Mouse (Mus musculus): ENCODE results near the gene Gp1ba. TPM values are rescaled to one million over a fixed set of nuclear protein-coding genes. Genes with fewer than 3 reads are reported as not detected.

Gene Gp1ba
- total and polyA plus RNA-seq, 3 experiments = 0.25 to 0.84 TPM; not detected in 1

- no peak for TF ChIP-seq TCF12 (IDR thresholded peaks at IDR 0.05; ENCODE audit: low read depth, low read length)
- peak; percentile 66; the same call in 1 of the 2 replicates for TF ChIP-seq NELFE (IDR thresholded peaks at IDR 0.05; ENCODE audit: low read depth, low read length)
- no peak for TF ChIP-seq MAFK (IDR thresholded peaks at IDR 0.05; ENCODE audit: insufficient replicate concordance, low read length)
- no peak for TF ChIP-seq ELF1 (IDR thresholded peaks at IDR 0.05; ENCODE audit: low read depth, low read length)
- TF ChIP-seq JUN (IDR thresholded peaks at IDR 0.05; ENCODE audit: insufficient read depth, low read depth, low read length) = no peak
- no peak for TF ChIP-seq HCFC1 (IDR thresholded peaks at IDR 0.05; ENCODE audit: low read depth, low read length)
- TF ChIP-seq KAT2A (IDR thresholded peaks at IDR 0.05; ENCODE audit: insufficient replicate concordance, low read length) = no peak
These were observed 33.8 kb upstream of the Gp1ba start (continued) for GRCm38 (mm10) chr11:70605024-70605566.

- no peak for DNase-seq (ENCODE audit: extremely low read depth)
- Histone ChIP-seq H3K27ac (ENCODE audit: insufficient read depth, low read depth) (no peak overlapping the region), H3K9ac (ENCODE audit: insufficient read depth, low read depth) (no peak overlapping the region), H3K36me3 (replicated peaks in 1 of 2; ENCODE audit: control insufficient read depth in 1 of 2, insufficient read depth in 1 of 2, low read length in 1 of 2) (peaks cover 89 to 100% of the 10 kb centered on the region in 2 experiments), H3K4me2 (ENCODE audit: insufficient read depth, low read depth, poor library complexity, severe bottlenecking) (no peak overlapping the region), H3K27me3 (replicated peaks) (no peaks in the 10 kb centered on the region), H3K9me3 (replicated peaks; ENCODE audit: low read length) (no peaks in the 10 kb centered on the region), H3K4me3 (replicated peaks in 1 of 3; ENCODE audit: low read depth in 2 of 3, low read length in 2 of 3, poor library complexity in 1 of 3) (no peak overlapping the region), H3K79me2 (replicated peaks; ENCODE audit: control insufficient read depth, extremely low read depth, insufficient read depth, poor library complexity, severe bottlenecking) (no peaks in the 10 kb centered on the region), H3K4me1 (ENCODE audit: control insufficient read depth in 1 of 2, insufficient read depth in 2 of 2) (peaks cover 0 to 5% of the 10 kb centered on the region in 2 experiments; a peak in 2 of 4 replicates)
- TF ChIP-seq ZNF384 (IDR thresholded peaks at IDR 0.05; ENCODE audit: low read depth, low read length) (no peak), PAX5 (IDR thresholded peaks at IDR 0.05; ENCODE audit: low read length) (no peak), MXI1 (IDR thresholded peaks at IDR 0.05; ENCODE audit: low read depth, low read length) (no peak)
- in situ Hi-C loops (cut with MboI; ENCODE audit: low pct_ligation_motif_present, low pct_unique_long_range_greater_than_20kb, low sequenced_read_pairs) = loop anchor here (5.0 to 25.0 kb wide), 2 partner anchors 89 to 369 kb away; partner anchors contain the start of genes 0610010K14Rik, Bcl6b, Gltpd2 and Gm21988
- dilution Hi-C loops (cut with MboI; ENCODE audit: extremely low pct_ligation_motif_present, extremely low pct_unique_long_range_greater_than_20kb, low sequenced_read_pairs) = no loop called here
These were observed 32.2 kb upstream of the Gp1ba start for GRCm38 (mm10) chr11:70606717-70607116.

- dilution Hi-C loops (cut with MboI; ENCODE audit: extremely low pct_ligation_motif_present, extremely low pct_unique_long_range_greater_than_20kb, low sequenced_read_pairs) (no loop called here), in situ Hi-C loops (cut with MboI; ENCODE audit: low pct_ligation_motif_present, low pct_unique_long_range_greater_than_20kb, low sequenced_read_pairs) (loop anchor here (5.0 to 25.0 kb wide), 2 partner anchors 90 to 370 kb away; partner anchors contain the start of genes 0610010K14Rik, Bcl6b, Gltpd2 and Gm21988)
- Histone ChIP-seq H3K36me3 (replicated peaks in 1 of 2; ENCODE audit: control insufficient read depth in 1 of 2, insufficient read depth in 1 of 2, low read length in 1 of 2) (peaks cover 88 to 98% of the 10 kb centered on the region in 2 experiments), H3K4me3 (replicated peaks in 1 of 3; ENCODE audit: low read depth in 2 of 3, low read length in 2 of 3, poor library complexity in 1 of 3) (no peak overlapping the region), H3K4me1 (ENCODE audit: control insufficient read depth in 1 of 2, insufficient read depth in 2 of 2) (peaks cover 0 to 2% of the 10 kb centered on the region in 2 experiments; a peak in 2 of 4 replicates), H3K27me3 (replicated peaks) (no peaks in the 10 kb centered on the region), H3K9ac (ENCODE audit: insufficient read depth, low read depth) (no peak overlapping the region), H3K79me2 (replicated peaks; ENCODE audit: control insufficient read depth, extremely low read depth, insufficient read depth, poor library complexity, severe bottlenecking) (no peaks in the 10 kb centered on the region), H3K4me2 (ENCODE audit: insufficient read depth, low read depth, poor library complexity, severe bottlenecking) (no peak overlapping the region), H3K9me3 (replicated peaks; ENCODE audit: low read length) (no peaks in the 10 kb centered on the region), H3K27ac (ENCODE audit: insufficient read depth, low read depth) (no peak overlapping the region)
- no peak for DNase-seq (ENCODE audit: extremely low read depth)
- TF ChIP-seq HCFC1 (IDR thresholded peaks at IDR 0.05; ENCODE audit: low read depth, low read length) = no peak
- no peak for TF ChIP-seq TCF12 (IDR thresholded peaks at IDR 0.05; ENCODE audit: low read depth, low read length)
- TF ChIP-seq MAFK (IDR thresholded peaks at IDR 0.05; ENCODE audit: insufficient replicate concordance, low read length) = no peak
- TF ChIP-seq PAX5 (IDR thresholded peaks at IDR 0.05; ENCODE audit: low read length) = no peak
- no peak for TF ChIP-seq MXI1 (IDR thresholded peaks at IDR 0.05; ENCODE audit: low read depth, low read length)
- no peak for TF ChIP-seq EP300 (IDR thresholded peaks at IDR 0.05; ENCODE audit: low read length)
- no peak for TF ChIP-seq MAZ (IDR thresholded peaks at IDR 0.05; ENCODE audit: low read depth, low read length)
- TF ChIP-seq ZKSCAN1 (IDR thresholded peaks at IDR 0.05; ENCODE audit: borderline replicate concordance, low read depth, low read length) = no peak
- TF ChIP-seq RAD21 (IDR thresholded peaks at IDR 0.05; ENCODE audit: low read depth, low read length) = no peak
- TF ChIP-seq E2F4 (IDR thresholded peaks at IDR 0.05; ENCODE audit: insufficient replicate concordance, low read depth, low read length) = no peak
- no peak for TF ChIP-seq UBTF (IDR thresholded peaks at IDR 0.05; ENCODE audit: low read depth, low read length)
- TF ChIP-seq USF1 (IDR thresholded peaks at IDR 0.05; ENCODE audit: low read depth, low read length) = no peak
- no peak for TF ChIP-seq ELF1 (IDR thresholded peaks at IDR 0.05; ENCODE audit: low read depth, low read length)
- TF ChIP-seq ZC3H11A (IDR thresholded peaks at IDR 0.05; ENCODE audit: low read depth, low read length) = no peak
- TF ChIP-seq MAX (IDR thresholded peaks at IDR 0.05; ENCODE audit: low read length) = no peak
- no peak for TF ChIP-seq NELFE (IDR thresholded peaks at IDR 0.05; ENCODE audit: low read depth, low read length)
- TF ChIP-seq CHD1 (IDR thresholded peaks at IDR 0.05; ENCODE audit: low read depth, low read length) = no peak
These were observed 31.3 kb upstream of the Gp1ba start for GRCm38 (mm10) chr11:70607611-70608010.

All from CH12.LX (cell line).